9 mouse cellular contexts compared by ENCODE assay signal in genomic region chr11:108891111-108891870, GRCm38 (mm10). TPM values are rescaled to one million over a fixed set of nuclear protein-coding genes. Genes with fewer than 3 reads are reported as not detected.
DNase-seq lines count a peak whose midpoint lies in the region; ATAC-seq lines count a peak whose summit lies in the region.
"Had no signal": no experiment of that assay in that cellular context is flagged by ENCODE, and none has a peak within 500 bp of the region (broad histone marks: within the 10 kb centered on the region; RNA-seq: fewer than 3 reads in every experiment).

No protein-coding gene starts in this region.

- peak; percentile 89 for ATAC-seq in hindbrain, embryonic 14.5 days (ENCODE audit: low FRiP score)
- no peak for ATAC-seq in liver, embryonic 13.5 days (ENCODE audit: low read depth)
- peak; percentile 91 for ATAC-seq in neural tube, embryonic 13.5 days (ENCODE audit: low read depth)
- ATAC-seq in monocyte, adult 5-6 weeks (replicated peaks; ENCODE audit: insufficient number of reproducible peaks, low FRiP score, low TSS enrichment, poor library complexity, severe bottlenecking) = no peak

- DNase-seq in right cerebral cortex, postnatal 10 days (ENCODE audit: low spot score in 2 of 2) = peak; percentile 45 to 57
- no peak for DNase-seq in right cerebral cortex, adult 18-20 months
- DNase-seq in gastrocnemius, adult 18-20 months (ENCODE audit: low spot score) = peak; percentile 32
- peak; percentile 66 for DNase-seq in hindbrain, embryonic 14.5 days (ENCODE audit: low spot score)
- no peak for DNase-seq in liver, embryonic 13.5 days
- DNase-seq in thymus, postnatal 25 days = no peak

- peaks cover 21% of the 10 kb centered on the region for H3K4me1 ChIP-seq in hindbrain, embryonic 14.5 days (replicated peaks; ENCODE audit: control insufficient read depth, insufficient read depth, low read length)
- no peaks in the 10 kb centered on the region for H3K4me1 ChIP-seq in liver, embryonic 13.5 days (replicated peaks)
- peaks cover 48% of the 10 kb centered on the region for H3K4me1 ChIP-seq in neural tube, embryonic 13.5 days (replicated peaks)

- no peaks in the 10 kb centered on the region for H3K27me3 ChIP-seq in hindbrain, embryonic 14.5 days (ENCODE audit: control insufficient read depth, insufficient read depth, low read length)
- H3K27me3 ChIP-seq in liver, embryonic 13.5 days = peaks cover 43% of the 10 kb centered on the region
- peaks cover 6% of the 10 kb centered on the region; the same call in 1 of the 2 replicates for H3K27me3 ChIP-seq in neural tube, embryonic 13.5 days

- no peaks in the 10 kb centered on the region for H3K9me3 ChIP-seq in hindbrain, embryonic 14.5 days (ENCODE audit: control insufficient read depth, low read length)
- H3K9me3 ChIP-seq in liver, embryonic 13.5 days (replicated peaks) = no peaks in the 10 kb centered on the region
- no peaks in the 10 kb centered on the region for H3K9me3 ChIP-seq in neural tube, embryonic 13.5 days

- peak overlapping the region; percentile 39; the same call in 1 of the 2 replicates for H3K9ac ChIP-seq in hindbrain, embryonic 14.5 days
- H3K9ac ChIP-seq in liver, embryonic 13.5 days = no peak overlapping the region
- H3K9ac ChIP-seq in neural tube, embryonic 13.5 days = peak overlapping the region; percentile 63

- peak overlapping the region; percentile 58 for H3K27ac ChIP-seq in hindbrain, embryonic 14.5 days
- no peak overlapping the region for H3K27ac ChIP-seq in liver, embryonic 13.5 days
- peak overlapping the region; percentile 74 for H3K27ac ChIP-seq in neural tube, embryonic 13.5 days (replicated peaks)

- H3K36me3 ChIP-seq in hindbrain, embryonic 14.5 days (replicated peaks; ENCODE audit: control insufficient read depth, insufficient read depth) = no peaks in the 10 kb centered on the region
- H3K36me3 ChIP-seq in liver, embryonic 13.5 days = no peaks in the 10 kb centered on the region
- H3K36me3 ChIP-seq in neural tube, embryonic 13.5 days = no peaks in the 10 kb centered on the region

- H3K4me3 ChIP-seq in hindbrain, embryonic 14.5 days (replicated peaks; ENCODE audit: low read length) = peak overlapping the region; percentile 25
- H3K4me3 ChIP-seq in liver, embryonic 13.5 days (replicated peaks) = 0 out of 2 replicates have a peak overlapping the region, but pooled peaks have one; percentile 12
- peak overlapping the region; percentile 34 for H3K4me3 ChIP-seq in neural tube, embryonic 13.5 days

- WGBS in hindbrain, embryonic 14.5 days = under 1% methylated on average over 17 of the region's 17 CpGs
- 8% methylated on average over 17 of the region's 17 CpGs for WGBS in liver, embryonic 13.5 days (ENCODE audit: insufficient replicate concordance)
- 1% methylated on average over 17 of the region's 17 CpGs for WGBS in neural tube, embryonic 13.5 days

- H3K4me2 ChIP-seq in hindbrain, embryonic 14.5 days (replicated peaks) = peak overlapping the region; percentile 56
- H3K4me2 ChIP-seq in liver, embryonic 13.5 days = peak overlapping the region; percentile 46
- H3K4me2 ChIP-seq in neural tube, embryonic 13.5 days = peak overlapping the region; percentile 61

RNA-seq across cellular contexts. Expression of gene Axin2, which starts 28.9 kb away (rescaled TPM):
- 1 to 10 TPM; 5.4 to 9.6 TPM for total RNA-seq in gastrocnemius, adult 18-20 months (2021)
- 9.0 and 11.7 TPM in 2 replicates for polyA plus RNA-seq in hindbrain, embryonic 14.5 days (2014; fragmentation: Nextera tagmentation; extraction: Ambion mirVana)
- 0.43 and 0.51 TPM in 2 replicates for polyA plus RNA-seq in liver, embryonic 13.5 days (2015; fragmentation: Nextera tagmentation; extraction: Ambion mirVana)
- polyA plus RNA-seq in neural tube, embryonic 13.5 days (2015; fragmentation: Nextera tagmentation; extraction: Ambion mirVana) = 8.8 and 10.6 TPM in 2 replicates
- total RNA-seq in monocyte, adult 5-6 weeks (2017) = 1.5 to 5.5 TPM (median 2.2 TPM) in 3 replicates
- total RNA-seq: MEL had no signal

Comparison
In these comparisons a context has a peak if more than half of its experiments do, and no peak if none do; other contexts are left out.
1. DNase-seq: peak in right cerebral cortex, postnatal 10 days (2 of 2), gastrocnemius, adult 18-20 months (single experiment) and hindbrain, embryonic 14.5 days (single experiment); none in right cerebral cortex, adult 18-20 months (single experiment), liver, embryonic 13.5 days (single experiment) and thymus, postnatal 25 days (single experiment).
2. ATAC-seq: peak in hindbrain, embryonic 14.5 days (single experiment) and neural tube, embryonic 13.5 days (single experiment); none in liver, embryonic 13.5 days (single experiment) and monocyte, adult 5-6 weeks (single experiment).
3. Peak in every context shown above with its lines, with median percentiles within 50 percentile points of each other: H3K4me2 ChIP-seq and H3K4me3 ChIP-seq.